15 mouse cellular contexts compared by ENCODE assay signal in genomic region chr17:47588517-47588916, GRCm38 (mm10).
"Had no signal": no experiment of that assay in that cellular context is flagged by ENCODE, and none has a peak within 500 bp of the region (broad histone marks: within the 10 kb centered on the region; RNA-seq: fewer than 3 reads in every experiment).

No protein-coding gene starts in this region.

- H3K9ac ChIP-seq: liver, embryonic 14.5 days; lung, embryonic 14.5 days; midbrain, embryonic 13.5 days; midbrain, embryonic 15.5 days; neural tube, embryonic 12.5 days; stomach, embryonic 15.5 days had no signal

- ATAC-seq: midbrain, embryonic 13.5 days; midbrain, embryonic 15.5 days had no signal

- H3K4me2 ChIP-seq: lung, embryonic 14.5 days; midbrain, embryonic 11.5 days; midbrain, embryonic 13.5 days; midbrain, embryonic 15.5 days; neural tube, embryonic 12.5 days; stomach, embryonic 15.5 days had no signal

- H3K9me3 ChIP-seq: megakaryocyte, embryonic 14.5 days; midbrain, embryonic 13.5 days; midbrain, embryonic 15.5 days; neural tube, embryonic 12.5 days; stomach, embryonic 15.5 days had no signal

- H3K4me1 ChIP-seq: neural tube, embryonic 12.5 days had no signal

- H3K4me3 ChIP-seq: megakaryocyte, embryonic 14.5 days; midbrain, embryonic 13.5 days; midbrain, embryonic 15.5 days; neural tube, embryonic 12.5 days; stomach, embryonic 15.5 days had no signal

- DNase-seq: lung, adult 18-20 months; lung, embryonic 14.5 days; lung, postnatal 10 days; right cerebral cortex, postnatal 14 days; thymus, adult 2 months; thymus, postnatal 36 days had no signal

- H3K36me3 ChIP-seq: midbrain, embryonic 13.5 days; midbrain, embryonic 15.5 days; neural tube, embryonic 12.5 days; stomach, embryonic 15.5 days had no signal

- H3K27ac ChIP-seq: liver, embryonic 14.5 days; macrophage; midbrain, embryonic 13.5 days; midbrain, embryonic 15.5 days; neural tube, embryonic 12.5 days; stomach, embryonic 15.5 days; stomach, postnatal 0 days had no signal

- H3K27me3 ChIP-seq: megakaryocyte, embryonic 14.5 days; midbrain, embryonic 13.5 days; midbrain, embryonic 15.5 days; neural tube, embryonic 12.5 days; stomach, embryonic 15.5 days had no signal
